Mouse (Mus musculus): Measurements from ENCODE around the gene Ecd. TPM values are rescaled to one million over a fixed set of nuclear protein-coding genes. Genes with fewer than 3 reads are reported as not detected.

The Ecd gene
- polyA plus RNA-seq, 1 experiment, result 27.0 TPM

DNA sequence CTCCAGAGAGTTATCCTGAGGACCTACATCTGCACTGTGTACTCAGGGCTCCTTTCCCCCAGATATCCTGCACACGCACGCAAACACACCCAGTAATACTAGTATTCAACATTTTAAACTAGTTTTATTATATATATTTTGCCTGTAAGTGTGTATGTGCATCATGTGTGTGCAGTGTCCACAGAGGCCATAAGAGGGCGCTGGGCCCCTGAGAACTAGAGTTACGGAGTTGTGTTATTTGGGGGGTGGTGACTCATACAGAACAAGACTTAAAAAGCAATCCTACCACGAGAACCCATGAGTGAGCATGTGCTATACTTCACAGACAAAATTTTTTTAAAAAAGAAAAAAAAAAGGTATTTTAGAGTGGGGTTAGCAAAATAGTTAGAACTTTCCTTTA, 8.5 kb downstream of the Ecd start:
- Histone ChIP-seq H3K4me2 (ENCODE audit: low read depth) (no peak overlapping the region), H3K4me3 (no peak overlapping the region), H3K27me3 (ENCODE audit: control insufficient read depth, insufficient read depth, insufficient read length) (no peaks in the 10 kb centered on the region), H3ac (ENCODE audit: control insufficient read depth, insufficient read length) (no peak overlapping the region), H3K36me3 (ENCODE audit: control insufficient read depth, insufficient read depth) (peaks cover 32% of the 10 kb centered on the region), H3K79me2 (ENCODE audit: control insufficient read depth, insufficient read depth) (no peaks in the 10 kb centered on the region)
- TF ChIP-seq USF1 (IDR thresholded peaks at IDR 0.05; ENCODE audit: low read depth) (no peak), TCF12 (IDR thresholded peaks at IDR 0.05; ENCODE audit: insufficient read depth, poor library complexity, severe bottlenecking) (no peak), MAX (IDR thresholded peaks at IDR 0.05; ENCODE audit: low read depth) (no peak), CEBPB (IDR thresholded peaks at IDR 0.05; ENCODE audit: insufficient read depth, poor library complexity, severe bottlenecking) (no peak), POLR2AphosphoS2 (IDR thresholded peaks at IDR 0.05; ENCODE audit: insufficient read length, low read depth) (no peak), POLR2A (IDR thresholded peaks at IDR 0.05; ENCODE audit: insufficient read length, low read depth) (no peak), TCF3 (IDR thresholded peaks at IDR 0.05; ENCODE audit: insufficient read length, low read depth) (no peak), E2F4 (IDR thresholded peaks at IDR 0.05; ENCODE audit: insufficient read depth) (no peak), SRF (IDR thresholded peaks at IDR 0.05; ENCODE audit: control insufficient read depth, insufficient read length, low read depth) (no peak), MYOD1 (IDR thresholded peaks at IDR 0.05; ENCODE audit: control insufficient read depth in 1 of 3, insufficient read length in 2 of 3, low read depth in 2 of 3) (no peak), REST (IDR thresholded peaks at IDR 0.05; ENCODE audit: insufficient read depth, insufficient read length) (no peak), MYOG (IDR thresholded peaks at IDR 0.05; ENCODE audit: control insufficient read depth in 1 of 3, insufficient read depth in 1 of 3, insufficient read length in 2 of 3, low read depth in 2 of 3) (no peak)

DNA sequence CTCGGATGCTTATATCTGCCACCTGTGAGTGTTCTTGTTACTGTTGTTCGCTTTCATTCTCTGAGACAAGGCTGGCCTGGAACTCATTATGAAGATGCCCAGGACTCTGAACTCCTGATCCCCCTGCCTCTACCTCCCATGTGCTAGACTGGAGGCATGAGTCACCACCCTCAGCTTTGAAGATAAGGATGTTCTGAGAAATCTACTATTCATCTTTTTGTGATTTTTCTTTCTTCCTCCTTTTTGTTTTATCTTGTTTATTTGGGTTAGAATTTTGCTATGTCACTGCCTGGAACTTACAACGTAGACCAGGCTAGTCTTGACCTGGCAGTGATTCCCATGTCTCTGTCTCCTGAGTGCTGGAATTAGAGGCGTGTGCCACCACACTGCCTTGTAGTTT, 16.6 kb downstream of the Ecd start:
- peaks cover 53% of the 10 kb centered on the region for H3K36me3 ChIP-seq (ENCODE audit: control insufficient read depth, insufficient read depth)
- H3ac ChIP-seq (ENCODE audit: control insufficient read depth, insufficient read length), result no peak overlapping the region
- H3K4me2 ChIP-seq (ENCODE audit: low read depth), result no peak overlapping the region
- H3K27me3 ChIP-seq (ENCODE audit: control insufficient read depth, insufficient read depth, insufficient read length), result no peaks in the 10 kb centered on the region
- TF ChIP-seq REST (IDR thresholded peaks at IDR 0.05; ENCODE audit: insufficient read depth, insufficient read length) (no peak), E2F4 (IDR thresholded peaks at IDR 0.05; ENCODE audit: insufficient read depth) (no peak), MYOG (IDR thresholded peaks at IDR 0.05; ENCODE audit: control insufficient read depth in 1 of 3, insufficient read depth in 1 of 3, insufficient read length in 2 of 3, low read depth in 2 of 3) (no peak), POLR2AphosphoS2 (IDR thresholded peaks at IDR 0.05; ENCODE audit: insufficient read length, low read depth) (no peak), TCF12 (IDR thresholded peaks at IDR 0.05; ENCODE audit: insufficient read depth, poor library complexity, severe bottlenecking) (no peak), MYOD1 (IDR thresholded peaks at IDR 0.05; ENCODE audit: control insufficient read depth in 1 of 3, insufficient read length in 2 of 3, low read depth in 2 of 3) (no peak), SRF (IDR thresholded peaks at IDR 0.05; ENCODE audit: control insufficient read depth, insufficient read length, low read depth) (no peak), MAX (IDR thresholded peaks at IDR 0.05; ENCODE audit: low read depth) (no peak), USF1 (IDR thresholded peaks at IDR 0.05; ENCODE audit: low read depth) (no peak), TCF3 (IDR thresholded peaks at IDR 0.05; ENCODE audit: insufficient read length, low read depth) (no peak), CEBPB (IDR thresholded peaks at IDR 0.05; ENCODE audit: insufficient read depth, poor library complexity, severe bottlenecking) (no peak), POLR2A (IDR thresholded peaks at IDR 0.05; ENCODE audit: insufficient read length, low read depth) (no peak)
- H3K79me2 ChIP-seq (ENCODE audit: control insufficient read depth, insufficient read depth), result no peaks in the 10 kb centered on the region
- no peak overlapping the region for H3K4me3 ChIP-seq

DNA sequence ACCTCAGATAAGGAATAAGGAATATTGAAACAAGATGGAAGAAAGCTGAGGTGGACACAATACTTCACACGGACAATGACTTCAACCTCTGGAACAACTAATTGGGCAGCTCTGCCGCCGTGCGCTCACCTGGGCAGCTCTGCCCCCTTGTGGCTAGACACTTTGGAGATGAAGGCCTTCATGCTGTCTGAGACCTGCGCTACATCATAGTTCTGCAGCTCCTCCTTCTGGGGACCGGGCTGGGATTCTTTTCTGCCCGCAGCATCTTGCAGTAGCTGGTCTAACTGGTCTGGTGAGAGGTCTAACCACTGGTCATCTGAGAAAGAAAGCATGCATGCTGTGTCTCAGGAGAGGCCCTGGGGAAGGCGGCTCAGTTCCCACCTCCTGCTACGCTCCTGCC, 19.4 kb downstream of the Ecd start:
- H3K4me3 ChIP-seq, result no peak overlapping the region
- H3K27me3 ChIP-seq (ENCODE audit: control insufficient read depth, insufficient read depth, insufficient read length), result no peaks in the 10 kb centered on the region
- H3ac ChIP-seq (ENCODE audit: control insufficient read depth, insufficient read length), result no peak overlapping the region
- H3K79me2 ChIP-seq (ENCODE audit: control insufficient read depth, insufficient read depth), result no peaks in the 10 kb centered on the region
- H3K4me2 ChIP-seq (ENCODE audit: low read depth), result no peak overlapping the region
- H3K36me3 ChIP-seq (ENCODE audit: control insufficient read depth, insufficient read depth), result peaks cover 39% of the 10 kb centered on the region
- TF ChIP-seq POLR2A (IDR thresholded peaks at IDR 0.05; ENCODE audit: insufficient read length, low read depth) (no peak), REST (IDR thresholded peaks at IDR 0.05; ENCODE audit: insufficient read depth, insufficient read length) (no peak), MYOG (IDR thresholded peaks at IDR 0.05; ENCODE audit: control insufficient read depth in 1 of 3, insufficient read depth in 1 of 3, insufficient read length in 2 of 3, low read depth in 2 of 3) (no peak), MYOD1 (IDR thresholded peaks at IDR 0.05; ENCODE audit: control insufficient read depth in 1 of 3, insufficient read length in 2 of 3, low read depth in 2 of 3) (no peak), USF1 (IDR thresholded peaks at IDR 0.05; ENCODE audit: low read depth) (no peak), MAX (IDR thresholded peaks at IDR 0.05; ENCODE audit: low read depth) (no peak), SRF (IDR thresholded peaks at IDR 0.05; ENCODE audit: control insufficient read depth, insufficient read length, low read depth) (no peak)

DNA sequence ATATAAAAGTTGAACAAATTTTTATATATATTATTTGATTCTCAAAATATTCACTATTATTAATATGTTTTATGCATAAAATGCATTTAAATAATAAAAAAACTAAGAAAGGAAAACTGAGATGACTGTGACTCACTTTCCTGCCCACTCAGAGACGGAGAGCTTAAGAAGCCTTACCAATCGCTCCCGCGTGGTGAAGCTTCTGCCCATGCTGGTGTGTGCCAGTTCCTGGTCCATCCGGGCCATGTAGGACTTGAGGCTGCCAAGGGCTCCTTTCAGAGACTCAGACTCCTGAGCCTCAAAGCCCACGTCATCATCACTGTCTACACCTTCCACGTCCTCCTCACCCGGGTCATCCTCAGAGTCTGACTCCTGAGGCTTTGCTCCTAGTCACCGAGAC, 23.7 kb downstream of the Ecd start:
- TF ChIP-seq REST (IDR thresholded peaks at IDR 0.05; ENCODE audit: insufficient read depth, insufficient read length) (no peak), TCF3 (IDR thresholded peaks at IDR 0.05; ENCODE audit: insufficient read length, low read depth) (no peak), USF1 (IDR thresholded peaks at IDR 0.05; ENCODE audit: low read depth) (no peak)
- H3K79me2 ChIP-seq (ENCODE audit: control insufficient read depth, insufficient read depth), result no peaks in the 10 kb centered on the region

DNA sequence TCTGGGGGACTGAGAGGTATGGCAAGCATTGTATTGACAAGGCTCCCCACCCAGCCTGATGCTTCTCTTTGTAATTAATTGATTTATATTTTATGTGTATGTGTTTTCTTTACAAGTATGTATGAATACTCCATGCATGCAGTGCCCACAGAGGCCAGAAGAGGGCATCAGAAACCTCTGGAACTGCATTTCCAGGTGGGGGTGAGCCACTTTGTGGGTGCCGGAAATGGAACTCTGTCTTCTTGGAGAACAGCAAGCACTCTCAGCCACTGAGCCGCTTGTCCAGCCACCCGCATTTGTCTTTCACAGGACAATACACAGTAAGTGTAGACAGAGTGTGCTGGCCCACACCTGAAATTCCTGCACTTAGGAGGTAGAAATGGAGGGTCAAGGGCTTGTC, 28.5 kb downstream of the Ecd start:
- Histone ChIP-seq H3K79me2 (ENCODE audit: control insufficient read depth, insufficient read depth) (no peaks in the 10 kb centered on the region), H3ac (ENCODE audit: control insufficient read depth, insufficient read length) (no peak overlapping the region)

More for the DNA sequence above, 23.7 kb downstream of the Ecd start:
- peaks cover 28% of the 10 kb centered on the region for H3K36me3 ChIP-seq (ENCODE audit: control insufficient read depth, insufficient read depth)
- H3K27me3 ChIP-seq (ENCODE audit: control insufficient read depth, insufficient read depth, insufficient read length), result no peaks in the 10 kb centered on the region
- no peak overlapping the region for H3K4me2 ChIP-seq (ENCODE audit: low read depth)
- H3K4me3 ChIP-seq, result no peak overlapping the region
- no peak overlapping the region for H3ac ChIP-seq (ENCODE audit: control insufficient read depth, insufficient read length)

More for the DNA sequence above, 28.5 kb downstream of the Ecd start:
- TF ChIP-seq MYOG (IDR thresholded peaks at IDR 0.05; ENCODE audit: control insufficient read depth in 1 of 3, insufficient read depth in 1 of 3, insufficient read length in 2 of 3, low read depth in 2 of 3) (no peak), REST (IDR thresholded peaks at IDR 0.05; ENCODE audit: insufficient read depth, insufficient read length) (no peak), SRF (IDR thresholded peaks at IDR 0.05; ENCODE audit: control insufficient read depth, insufficient read length, low read depth) (no peak), MYOD1 (IDR thresholded peaks at IDR 0.05; ENCODE audit: control insufficient read depth in 1 of 3, insufficient read length in 2 of 3, low read depth in 2 of 3) (no peak), TCF3 (IDR thresholded peaks at IDR 0.05; ENCODE audit: insufficient read length, low read depth) (no peak), POLR2A (IDR thresholded peaks at IDR 0.05; ENCODE audit: insufficient read length, low read depth) (no peak), MAX (IDR thresholded peaks at IDR 0.05; ENCODE audit: low read depth) (no peak), CEBPB (IDR thresholded peaks at IDR 0.05; ENCODE audit: insufficient read depth, poor library complexity, severe bottlenecking) (no peak), USF1 (IDR thresholded peaks at IDR 0.05; ENCODE audit: low read depth) (no peak), E2F4 (IDR thresholded peaks at IDR 0.05; ENCODE audit: insufficient read depth) (no peak), TCF12 (IDR thresholded peaks at IDR 0.05; ENCODE audit: insufficient read depth, poor library complexity, severe bottlenecking) (no peak), POLR2AphosphoS2 (IDR thresholded peaks at IDR 0.05; ENCODE audit: insufficient read length, low read depth) (no peak)
- H3K27me3 ChIP-seq (ENCODE audit: control insufficient read depth, insufficient read depth, insufficient read length), result no peaks in the 10 kb centered on the region
- no peak overlapping the region for H3K4me3 ChIP-seq
- H3K4me2 ChIP-seq (ENCODE audit: low read depth), result no peak overlapping the region
- H3K36me3 ChIP-seq (ENCODE audit: control insufficient read depth, insufficient read depth), result peaks cover 7% of the 10 kb centered on the region
